Mouse (Mus musculus) intestine, embryonic 16.5 days (tissue): ENCODE measurements around the gene Pitpnm2. TPM values are rescaled to one million over a fixed set of nuclear protein-coding genes. Genes with fewer than 3 reads are reported as not detected.

Experiments used
- ATAC-seq: fragments of 200-750 bp; cut with Nextera tagmentation; 2 replicates; pipeline ENCODE4 v1.8.0; 2017; ENCODE audit warnings: moderate TSS enrichment, moderate library complexity
- H3K27ac ChIP-seq: fragments of 300-500 bp; sonication (generic); 2 replicates; pipeline ENCODE4 v1.5.1; 2014; ENCODE audit warnings: mild to moderate bottlenecking, low read length
- H3K27me3 ChIP-seq: fragments of 300-500 bp; sonication (generic); replicated peaks from 2 replicates; pipeline ENCODE4 v1.6.1; 2014; ENCODE audit warnings: low read length, control low read depth, mixed read lengths; ENCODE audit not compliant: control insufficient read depth, insufficient read depth
- H3K36me3 ChIP-seq: fragments of 300-500 bp; sonication (generic); 2 replicates; pipeline ENCODE4 v1.6.1; 2014; ENCODE audit warnings: low read length, control low read depth; ENCODE audit not compliant: control insufficient read depth, insufficient read depth
- H3K4me1 ChIP-seq: fragments of 300-500 bp; sonication (generic); 2 replicates; pipeline ENCODE4 v1.6.1; 2014; ENCODE audit warnings: low read length, control low read depth, mixed read lengths; ENCODE audit not compliant: control insufficient read depth, insufficient read depth
- H3K4me2 ChIP-seq: fragments of 300-500 bp; sonication (generic); 2 replicates; pipeline ENCODE4 v1.6.1; 2014; ENCODE audit warnings: low read depth, low read length, control low read depth
- H3K4me3 ChIP-seq: fragments of 300-500 bp; sonication (generic); 2 replicates; pipeline ENCODE4 v1.5.1; 2014; ENCODE audit warnings: mild to moderate bottlenecking, low read length
- H3K9ac ChIP-seq: fragments of 300-500 bp; sonication (generic); 2 replicates; pipeline ENCODE4 v1.6.1; 2014; ENCODE audit warnings: low read depth, low read length
- H3K9me3 ChIP-seq: fragments of 300-500 bp; sonication (generic); 2 replicates; pipeline ENCODE4 v1.6.1; 2016; ENCODE audit warnings: low read length, control low read depth; ENCODE audit not compliant: control insufficient read depth
- WGBS: fragments of 180-500 bp; shearing (Covaris S2); extraction: QIAGEN DNeasy Blood & Tissue Kit; methylation state at CpG from one replicate; pipeline ENCODE4 v1.1.7; 2014; 5-methylcytosine and 5-hydroxymethylcytosine counted together
- polyA plus RNA-seq: library from polyadenylated mRNA; unstranded; fragments of >200 nt; fragmentation: Nextera tagmentation; extraction: Ambion mirVana; gene quantifications from 2 replicates; pipeline ENCODE4 v1.2.1, GENCODE M21; 2015

Gene Pitpnm2
- polyA plus RNA-seq, 1 experiment from 2014 or later: 1.8 TPM

DNA sequence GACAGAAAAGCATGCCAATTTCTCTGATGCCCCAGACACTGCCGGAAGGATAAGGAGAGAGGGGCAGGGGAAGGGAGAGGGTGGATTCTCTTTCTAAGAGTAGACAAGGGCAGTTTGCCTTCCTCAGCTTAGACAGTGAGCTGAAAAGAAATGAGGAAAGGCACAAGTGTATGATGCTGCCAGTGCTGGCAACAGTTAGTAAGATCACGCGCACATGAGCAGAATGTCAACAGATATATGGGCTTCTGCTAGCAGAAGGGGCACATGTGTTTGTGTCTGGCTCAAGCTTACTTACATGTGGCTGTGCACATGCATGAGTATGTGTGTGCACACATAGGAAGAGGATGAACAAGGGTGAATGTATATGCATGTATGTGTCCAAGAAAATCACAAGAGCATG lies 65.4 kb downstream of the Pitpnm2 start:
- H3K9ac ChIP-seq: no peak overlapping the region
- H3K36me3 ChIP-seq: no peaks in the 10 kb centered on the region
- no peak overlapping the region for H3K4me3 ChIP-seq
- H3K4me2 ChIP-seq: no peak overlapping the region
- no peaks in the 10 kb centered on the region for H3K27me3 ChIP-seq
- no peak overlapping the region for H3K27ac ChIP-seq
- WGBS: 86% methylated on average over 3 of the region's 3 CpGs
- peaks cover 27% of the 10 kb centered on the region for H3K4me1 ChIP-seq
- no peak for ATAC-seq
- H3K9me3 ChIP-seq: no peaks in the 10 kb centered on the region

DNA sequence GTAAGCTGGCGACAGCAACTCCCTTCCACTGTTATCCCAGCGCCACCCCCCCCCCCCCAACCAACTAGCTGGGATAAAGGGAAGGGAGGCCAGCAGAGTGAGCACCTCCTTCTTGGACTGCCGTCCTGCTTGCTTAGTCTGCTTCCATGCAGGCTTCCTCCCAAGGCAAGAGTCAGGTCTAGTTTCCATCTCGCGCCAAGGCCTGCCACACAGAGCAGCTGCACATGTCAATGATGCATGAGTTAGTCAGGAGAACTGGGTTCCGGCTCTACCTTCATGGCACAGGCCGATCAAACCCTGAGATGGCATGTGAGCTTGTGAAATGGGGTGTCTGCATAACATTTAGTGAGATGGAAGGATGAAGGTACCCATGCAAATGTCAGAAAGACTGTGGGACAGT lies 66.9 kb downstream of the Pitpnm2 start:
- Histone ChIP-seq H3K27ac (no peak overlapping the region), H3K9ac (no peak overlapping the region), H3K4me3 (no peak overlapping the region), H3K36me3 (no peaks in the 10 kb centered on the region), H3K4me2 (no peak overlapping the region), H3K27me3 (no peaks in the 10 kb centered on the region), H3K9me3 (no peaks in the 10 kb centered on the region), H3K4me1 (peaks cover 25% of the 10 kb centered on the region)
- 85% methylated on average over 7 of the region's 7 CpGs for WGBS
- ATAC-seq: no peak

GRCm38 (mm10) chr5:124182097-124182496 lies 67.5 kb downstream of the Pitpnm2 start:
- H3K36me3 ChIP-seq: no peaks in the 10 kb centered on the region
- 90% methylated on average over 5 of the region's 5 CpGs for WGBS
- H3K4me3 ChIP-seq: no peak overlapping the region
- ATAC-seq: no peak
- no peaks in the 10 kb centered on the region for H3K9me3 ChIP-seq
- H3K27ac ChIP-seq: no peak overlapping the region
- no peaks in the 10 kb centered on the region for H3K27me3 ChIP-seq
- peaks cover 20% of the 10 kb centered on the region for H3K4me1 ChIP-seq
- no peak overlapping the region for H3K9ac ChIP-seq
- H3K4me2 ChIP-seq: no peak overlapping the region

GRCm38 (mm10) chr5:124180500-124181167 lies 68.9 kb downstream of the Pitpnm2 start:
- 73% methylated on average over 12 of the region's 12 CpGs for WGBS
- H3K4me3 ChIP-seq: no peak overlapping the region
- no peaks in the 10 kb centered on the region for H3K36me3 ChIP-seq
- no peak overlapping the region for H3K9ac ChIP-seq
- H3K9me3 ChIP-seq: no peaks in the 10 kb centered on the region
- no peak for ATAC-seq
- H3K27me3 ChIP-seq: no peaks in the 10 kb centered on the region
- no peak overlapping the region for H3K4me2 ChIP-seq
- H3K4me1 ChIP-seq: peaks cover 15% of the 10 kb centered on the region; the same call in 1 of the 2 replicates
- H3K27ac ChIP-seq: no peak overlapping the region

DNA sequence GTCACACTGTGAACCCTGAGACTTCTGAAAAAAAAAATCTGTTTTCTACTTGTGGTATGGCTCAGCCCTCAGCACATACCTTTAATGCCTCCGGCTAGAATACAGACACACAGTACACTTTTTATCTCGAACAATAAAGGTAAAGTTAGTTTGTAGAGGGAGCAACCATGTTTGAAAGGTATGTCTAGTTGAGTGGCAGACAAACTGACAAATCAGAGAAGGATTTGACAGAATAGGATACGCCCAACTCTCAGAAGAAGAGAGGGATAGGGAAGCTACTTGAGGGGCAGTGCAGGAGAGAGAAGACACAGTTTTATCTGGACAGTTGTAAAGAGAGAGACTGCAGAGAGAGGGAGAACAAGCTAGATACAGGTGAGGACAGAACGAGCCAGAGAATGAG lies 70.1 kb downstream of the Pitpnm2 start:
- Histone ChIP-seq H3K27ac (no peak overlapping the region), H3K4me3 (no peak overlapping the region), H3K9ac (no peak overlapping the region), H3K4me2 (no peak overlapping the region), H3K27me3 (no peaks in the 10 kb centered on the region), H3K36me3 (no peaks in the 10 kb centered on the region), H3K9me3 (no peaks in the 10 kb centered on the region), H3K4me1 (peaks cover 12% of the 10 kb centered on the region; the same call in 1 of the 2 replicates)
- WGBS: 87% methylated on average over 4 of the region's 4 CpGs
- no peak for ATAC-seq

- no peak for ATAC-seq
- 54% methylated on average over 7 of the region's 7 CpGs for WGBS
- no peak overlapping the region for H3K4me2 ChIP-seq
- H3K4me1 ChIP-seq: peaks cover 13% of the 10 kb centered on the region
- no peak overlapping the region for H3K9ac ChIP-seq
- H3K4me3 ChIP-seq: no peak overlapping the region
- H3K27ac ChIP-seq: no peak overlapping the region
- no peaks in the 10 kb centered on the region for H3K9me3 ChIP-seq
- no peaks in the 10 kb centered on the region for H3K36me3 ChIP-seq
- H3K27me3 ChIP-seq: no peaks in the 10 kb centered on the region
Observed at GRCm38 (mm10) chr5:124176726-124177132, 72.8 kb downstream of the Pitpnm2 start.

DNA sequence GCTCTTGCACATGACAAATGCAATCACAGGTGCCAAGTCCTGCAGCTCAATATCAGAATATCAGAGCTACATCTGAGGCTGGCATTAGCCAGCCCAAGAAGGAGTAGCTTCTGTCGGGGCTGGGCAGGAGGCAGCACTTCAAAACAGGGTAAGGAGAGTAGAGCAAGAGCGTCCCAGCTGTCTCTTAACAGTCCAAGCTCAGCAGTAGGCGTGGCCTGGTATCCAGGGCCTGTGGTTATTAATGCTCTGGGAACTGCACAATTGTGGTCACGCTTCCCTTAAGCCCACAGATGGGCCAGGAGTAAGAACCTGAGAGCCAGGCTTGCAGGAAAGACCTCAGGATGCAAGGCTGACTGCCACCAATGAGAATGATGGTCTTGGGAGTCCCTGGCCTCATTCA lies 74.4 kb downstream of the Pitpnm2 start:
- Histone ChIP-seq H3K36me3 (no peaks in the 10 kb centered on the region), H3K9me3 (no peaks in the 10 kb centered on the region), H3K9ac (no peak overlapping the region), H3K27ac (no peak overlapping the region), H3K4me2 (no peak overlapping the region), H3K4me1 (peaks cover 13% of the 10 kb centered on the region), H3K4me3 (no peak overlapping the region), H3K27me3 (no peaks in the 10 kb centered on the region)
- 48% methylated on average over 4 of the region's 4 CpGs for WGBS
- peak; percentile 58 for ATAC-seq

GRCm38 (mm10) chr5:124173012-124173985 lies 76.3 kb downstream of the Pitpnm2 start:
- H3K4me3 ChIP-seq: no peak overlapping the region
- peaks cover 13% of the 10 kb centered on the region for H3K4me1 ChIP-seq
- ATAC-seq: no peak
- WGBS: 59% methylated on average over 15 of the region's 15 CpGs
- no peaks in the 10 kb centered on the region for H3K9me3 ChIP-seq
- H3K36me3 ChIP-seq: no peaks in the 10 kb centered on the region
- no peak overlapping the region for H3K27ac ChIP-seq
- H3K4me2 ChIP-seq: 0 out of 2 replicates have a peak overlapping the region, but pooled peaks have one; percentile 1
- H3K27me3 ChIP-seq: no peaks in the 10 kb centered on the region
- no peak overlapping the region for H3K9ac ChIP-seq

GRCm38 (mm10) chr5:124172246-124172645 lies 77.3 kb downstream of the Pitpnm2 start:
- no peak overlapping the region for H3K27ac ChIP-seq
- 90% methylated on average over 4 of the region's 4 CpGs for WGBS
- no peak overlapping the region for H3K4me3 ChIP-seq
- H3K4me1 ChIP-seq: peaks cover 18% of the 10 kb centered on the region
- H3K9me3 ChIP-seq: no peaks in the 10 kb centered on the region
- no peaks in the 10 kb centered on the region for H3K36me3 ChIP-seq
- no peak for ATAC-seq
- H3K9ac ChIP-seq: no peak overlapping the region
- H3K4me2 ChIP-seq: no peak overlapping the region
- H3K27me3 ChIP-seq: no peaks in the 10 kb centered on the region
